Mouse (Mus musculus) yolk sac, embryonic 10.5 days (tissue): ENCODE measurements at regions not wholly inside any gene's neighbourhood (a gene's known extent, or its start where the extent isn't known, plus 50 kb on each side); places are given as distances from the start of the nearest gene placed in this dataset.

ENCODE experiments used
- DNase-seq: peaks from one replicate; pipeline ENCODE4 v3.0.0-alpha.2; 2017; ENCODE audit warnings: low spot score

- DNase-seq: no peak
Observed at GRCm38 (mm10) chr11:82588744-82589143, 175.4 kb downstream of the Cct6b start.

GRCm38 (mm10) chr11:82579841-82580415 lies 184.2 kb downstream of the Cct6b start:
- DNase-seq: no peak

GRCm38 (mm10) chr11:82576019-82576418 lies 187.3 kb downstream of the Tmem132e start:
- no peak for DNase-seq

GRCm38 (mm10) chr11:82573126-82573525 lies 184.4 kb downstream of the Tmem132e start:
- DNase-seq: no peak

GRCm38 (mm10) chr11:82571525-82571924 lies 182.8 kb downstream of the Tmem132e start:
- DNase-seq: peak; percentile 60

GRCm38 (mm10) chr11:82569819-82570218 lies 181.1 kb downstream of the Tmem132e start:
- peak; percentile 17 for DNase-seq

GRCm38 (mm10) chr11:82568219-82568676 lies 179.5 kb downstream of the Tmem132e start:
- no peak for DNase-seq

GRCm38 (mm10) chr11:82567014-82567685 lies 178.4 kb downstream of the Tmem132e start:
- no peak for DNase-seq

GRCm38 (mm10) chr11:82566092-82566491 lies 177.4 kb downstream of the Tmem132e start:
- no peak for DNase-seq

- DNase-seq: no peak
Observed at GRCm38 (mm10) chr11:82564181-82564580, 175.5 kb downstream of the Tmem132e start.

- DNase-seq: no peak
Observed at GRCm38 (mm10) chr11:82542028-82542427, 153.3 kb downstream of the Tmem132e start.

- no peak for DNase-seq
Observed at GRCm38 (mm10) chr11:82541376-82541775, 152.7 kb downstream of the Tmem132e start.

- no peak for DNase-seq
Observed at GRCm38 (mm10) chr11:82537931-82538330, 149.2 kb downstream of the Tmem132e start.

- no peak for DNase-seq
Observed at GRCm38 (mm10) chr11:82523200-82523802, 134.6 kb downstream of the Tmem132e start.

- no peak for DNase-seq
Observed at GRCm38 (mm10) chr11:82521383-82521782, 132.7 kb downstream of the Tmem132e start.

GRCm38 (mm10) chr11:82518691-82519090 lies 130.0 kb downstream of the Tmem132e start:
- DNase-seq: no peak

GRCm38 (mm10) chr11:82514526-82515144 lies 125.9 kb downstream of the Tmem132e start:
- peak; percentile 19 for DNase-seq

- DNase-seq: no peak
Observed at GRCm38 (mm10) chr11:82508564-82508963, 119.9 kb downstream of the Tmem132e start.
